Mouse (Mus musculus): Measurements from ENCODE around the gene Scrn3. TPM values are rescaled to one million over a fixed set of nuclear protein-coding genes. Genes with fewer than 3 reads are reported as not detected.

Scrn3 gene
- polyA plus RNA-seq, 1 experiment from 2014 or later = 12.4 TPM

- H3K36me3 ChIP-seq = no peaks in the 10 kb centered on the region
- no peak for DNase-seq (ENCODE audit: low spot score)
- 1% methylated on average over 14 of the region's 14 CpGs for WGBS
- H3K27ac ChIP-seq (replicated peaks) = 0 out of 2 replicates have a peak overlapping the region, but pooled peaks have one; percentile 28
- H3K4me3 ChIP-seq = peak overlapping the region; percentile 62
- H3K9me3 ChIP-seq (replicated peaks) = no peaks in the 10 kb centered on the region
- peaks cover 100% of the 10 kb centered on the region for H3K27me3 ChIP-seq (ENCODE audit: low read depth, poor library complexity, severe bottlenecking)
- H3K4me1 ChIP-seq = peaks cover 76% of the 10 kb centered on the region
Observed at GRCm38 (mm10) chr2:73270071-73270592, 42.3 kb upstream of the Scrn3 start.

- peak overlapping the region; percentile 28; the same call in 1 of the 2 replicates for H3K27ac ChIP-seq (replicated peaks)
- no peaks in the 10 kb centered on the region for H3K36me3 ChIP-seq
- peak overlapping the region; percentile 62 for H3K4me3 ChIP-seq
- peaks cover 100% of the 10 kb centered on the region for H3K27me3 ChIP-seq (ENCODE audit: low read depth, poor library complexity, severe bottlenecking)
- WGBS = under 1% methylated on average over 38 of the region's 38 CpGs
- peaks cover 72% of the 10 kb centered on the region for H3K4me1 ChIP-seq
- H3K9me3 ChIP-seq (replicated peaks) = no peaks in the 10 kb centered on the region
- DNase-seq (ENCODE audit: low spot score) = peak; percentile 61
Observed at GRCm38 (mm10) chr2:73270593-73271458, 41.6 kb upstream of the Scrn3 start.

GRCm38 (mm10) chr2:73271459-73272161 is 40.8 kb upstream of the Scrn3 start, which contains the start of gene Sp9:
TSS of gene Sp9 (plus strand) at chr2:73271925.
- H3K4me3 ChIP-seq = peak within 1 kb of the TSS; percentile 62
- peak; percentile 90 for DNase-seq (ENCODE audit: low spot score)
- peaks cover 74% of the 10 kb centered on the region for H3K4me1 ChIP-seq
- H3K27ac ChIP-seq (replicated peaks) = peak within 1 kb of the TSS; percentile 83
- peaks cover 100% of the 10 kb centered on the region for H3K27me3 ChIP-seq (ENCODE audit: low read depth, poor library complexity, severe bottlenecking)
- no peaks in the 10 kb centered on the region for H3K9me3 ChIP-seq (replicated peaks)
- WGBS = under 1% methylated on average over 48 of the region's 48 CpGs
- no peaks in the 10 kb centered on the region for H3K36me3 ChIP-seq

- Histone ChIP-seq H3K36me3 (no peaks in the 10 kb centered on the region), H3K27me3 (ENCODE audit: low read depth, poor library complexity, severe bottlenecking) (peaks cover 100% of the 10 kb centered on the region), H3K4me3 (peak overlapping the region; percentile 62), H3K27ac (replicated peaks) (peak overlapping the region; percentile 83), H3K9me3 (replicated peaks) (no peaks in the 10 kb centered on the region), H3K4me1 (peaks cover 84% of the 10 kb centered on the region)
- WGBS = under 1% methylated on average over 53 of the region's 55 CpGs
- DNase-seq (ENCODE audit: low spot score) = peak; percentile 65
Observed at GRCm38 (mm10) chr2:73272351-73273248, 39.8 kb upstream of the Scrn3 start.

GRCm38 (mm10) chr2:73273249-73274118 is 38.9 kb upstream of the Scrn3 start:
- peak; percentile 73 for DNase-seq (ENCODE audit: low spot score)
- under 1% methylated on average over 107 of the region's 110 CpGs for WGBS
- Histone ChIP-seq H3K27ac (replicated peaks) (peak overlapping the region; percentile 83), H3K36me3 (no peaks in the 10 kb centered on the region), H3K27me3 (ENCODE audit: low read depth, poor library complexity, severe bottlenecking) (peaks cover 100% of the 10 kb centered on the region), H3K4me3 (peak overlapping the region; percentile 62), H3K9me3 (replicated peaks) (no peaks in the 10 kb centered on the region), H3K4me1 (peaks cover 86% of the 10 kb centered on the region)

GRCm38 (mm10) chr2:73274119-73274920 is 38.1 kb upstream of the Scrn3 start:
- no peaks in the 10 kb centered on the region for H3K9me3 ChIP-seq (replicated peaks)
- peaks cover 100% of the 10 kb centered on the region for H3K27me3 ChIP-seq (ENCODE audit: low read depth, poor library complexity, severe bottlenecking)
- peak overlapping the region; percentile 83 for H3K27ac ChIP-seq (replicated peaks)
- H3K36me3 ChIP-seq = no peaks in the 10 kb centered on the region
- under 1% methylated on average over 87 of the region's 88 CpGs for WGBS
- H3K4me3 ChIP-seq = peak overlapping the region; percentile 62
- peaks cover 88% of the 10 kb centered on the region for H3K4me1 ChIP-seq
- peak; percentile 79 for DNase-seq (ENCODE audit: low spot score)

GRCm38 (mm10) chr2:73275261-73276040 is 37.0 kb upstream of the Scrn3 start:
- no peak for DNase-seq (ENCODE audit: low spot score)
- peaks cover 88% of the 10 kb centered on the region for H3K4me1 ChIP-seq
- H3K27me3 ChIP-seq (ENCODE audit: low read depth, poor library complexity, severe bottlenecking) = peaks cover 100% of the 10 kb centered on the region
- peak overlapping the region; percentile 62; the same call in 1 of the 2 replicates for H3K4me3 ChIP-seq
- WGBS = 8% methylated on average over 8 of the region's 8 CpGs
- H3K9me3 ChIP-seq (replicated peaks) = no peaks in the 10 kb centered on the region
- no peak overlapping the region for H3K27ac ChIP-seq (replicated peaks)
- no peaks in the 10 kb centered on the region for H3K36me3 ChIP-seq

- 2% methylated on average over 6 of the region's 6 CpGs for WGBS
- Histone ChIP-seq H3K9me3 (replicated peaks) (no peaks in the 10 kb centered on the region), H3K4me3 (peak overlapping the region; percentile 45), H3K27me3 (ENCODE audit: low read depth, poor library complexity, severe bottlenecking) (peaks cover 100% of the 10 kb centered on the region), H3K36me3 (no peaks in the 10 kb centered on the region), H3K4me1 (peaks cover 88% of the 10 kb centered on the region), H3K27ac (replicated peaks) (no peak overlapping the region)
- peak; percentile 45 for DNase-seq (ENCODE audit: low spot score)
Observed at GRCm38 (mm10) chr2:73276141-73276571, 36.2 kb upstream of the Scrn3 start.

GRCm38 (mm10) chr2:73277021-73277708 is 35.2 kb upstream of the Scrn3 start:
- under 1% methylated on average over 38 of the region's 38 CpGs for WGBS
- Histone ChIP-seq H3K27me3 (ENCODE audit: low read depth, poor library complexity, severe bottlenecking) (peaks cover 100% of the 10 kb centered on the region), H3K27ac (replicated peaks) (peak overlapping the region; percentile 78), H3K9me3 (replicated peaks) (no peaks in the 10 kb centered on the region), H3K4me1 (peaks cover 81% of the 10 kb centered on the region), H3K36me3 (no peaks in the 10 kb centered on the region), H3K4me3 (peak overlapping the region; percentile 45)
- DNase-seq (ENCODE audit: low spot score) = peak; percentile 72

- no peak for DNase-seq (ENCODE audit: low spot score)
- Histone ChIP-seq H3K27ac (replicated peaks) (peak overlapping the region; percentile 78), H3K9me3 (replicated peaks) (no peaks in the 10 kb centered on the region), H3K4me1 (peaks cover 76% of the 10 kb centered on the region), H3K4me3 (peak overlapping the region; percentile 45), H3K27me3 (ENCODE audit: low read depth, poor library complexity, severe bottlenecking) (peaks cover 100% of the 10 kb centered on the region), H3K36me3 (no peaks in the 10 kb centered on the region)
- under 1% methylated on average over 18 of the region's 18 CpGs for WGBS
Observed at GRCm38 (mm10) chr2:73277709-73278075, 34.7 kb upstream of the Scrn3 start.

Measured in midbrain, embryonic 10.5 days (tissue).